Mouse (Mus musculus): ENCODE measurements around the gene Insig2. TPM values are rescaled to one million over a fixed set of nuclear protein-coding genes. Genes with fewer than 3 reads are reported as not detected.

Gene Insig2
- polyA plus RNA-seq, 1 experiment from 2014 or later = 31.8 TPM

DNA sequence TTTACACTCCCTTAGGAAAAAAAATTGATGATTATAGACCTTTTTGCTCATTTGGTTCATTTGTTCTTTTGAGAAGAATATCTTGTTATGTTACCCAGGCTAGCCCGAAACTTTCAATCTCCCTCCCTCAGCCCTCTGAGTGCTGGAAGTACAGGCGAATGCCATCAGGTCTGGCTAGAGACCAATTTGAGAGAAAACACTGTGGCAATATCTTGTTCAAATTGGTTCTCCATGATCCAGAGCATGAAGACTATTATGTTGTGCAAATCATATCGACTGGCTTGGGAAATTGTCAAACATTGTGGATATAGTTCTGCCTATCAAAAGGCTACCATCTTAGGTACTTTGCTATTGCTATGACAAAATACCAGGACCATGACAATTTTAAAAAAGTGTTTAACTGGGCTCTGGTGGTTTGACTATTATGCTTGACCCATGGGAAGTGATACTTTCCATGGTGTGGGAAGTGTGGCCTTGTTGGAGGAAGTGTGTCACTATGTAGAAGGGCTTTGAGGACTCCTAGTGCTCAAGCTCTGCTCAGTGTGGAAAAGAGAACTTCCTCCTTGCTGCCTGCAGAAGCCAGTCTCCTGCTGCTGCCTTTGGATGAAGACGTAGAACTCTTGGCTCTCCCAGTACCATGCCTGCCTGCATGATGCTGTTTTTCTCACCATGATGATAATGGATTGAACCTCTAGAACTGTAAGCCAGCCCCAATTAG lies 1.8 kb upstream of the Insig2 start:
- no peak overlapping the region for H3K27ac ChIP-seq (replicated peaks; ENCODE audit: low read depth, low read length)
- H3K4me2 ChIP-seq (ENCODE audit: low read depth, low read length) = no peak overlapping the region
- no peaks in the 10 kb centered on the region for H3K4me1 ChIP-seq (ENCODE audit: control insufficient read depth, insufficient read depth, low read length)
- no peaks in the 10 kb centered on the region for H3K36me3 ChIP-seq (ENCODE audit: control insufficient read depth, insufficient read depth, low read length)
- no peak overlapping the region for H3K9ac ChIP-seq (ENCODE audit: low read depth, low read length)
- WGBS = 97% methylated on average over 4 of the region's 4 CpGs
- ATAC-seq (ENCODE audit: low read depth) (no peak), DNase-seq (ENCODE audit: low spot score) (no peak)
- no peaks in the 10 kb centered on the region for H3K9me3 ChIP-seq (ENCODE audit: control insufficient read depth, low read length)
- H3K4me3 ChIP-seq (ENCODE audit: low read depth, low read length) = no peak overlapping the region
- no peaks in the 10 kb centered on the region for H3K27me3 ChIP-seq (replicated peaks; ENCODE audit: control insufficient read depth, insufficient read depth, low read length)

GRCm38 (mm10) chr1:121330621-121331020 lies 1.8 kb downstream of the Insig2 start:
- H3K4me3 ChIP-seq (ENCODE audit: low read depth, low read length) = no peak overlapping the region
- no peaks in the 10 kb centered on the region for H3K36me3 ChIP-seq (ENCODE audit: control insufficient read depth, insufficient read depth, low read length)
- 88% methylated on average over 2 of the region's 2 CpGs for WGBS

GRCm38 (mm10) chr1:121329391-121329790 lies 3.0 kb downstream of the Insig2 start:
- DNase-seq (ENCODE audit: low spot score) = peak; percentile 18
- 81% methylated on average over 2 of the region's 2 CpGs for WGBS
- Histone ChIP-seq H3K4me1 (ENCODE audit: control insufficient read depth, insufficient read depth, low read length) (peaks cover 19% of the 10 kb centered on the region), H3K27ac (replicated peaks; ENCODE audit: low read depth, low read length) (no peak overlapping the region), H3K9ac (ENCODE audit: low read depth, low read length) (no peak overlapping the region), H3K9me3 (ENCODE audit: control insufficient read depth, low read length) (no peaks in the 10 kb centered on the region), H3K36me3 (ENCODE audit: control insufficient read depth, insufficient read depth, low read length) (no peaks in the 10 kb centered on the region), H3K4me3 (ENCODE audit: low read depth, low read length) (no peak overlapping the region), H3K27me3 (replicated peaks; ENCODE audit: control insufficient read depth, insufficient read depth, low read length) (no peaks in the 10 kb centered on the region), H3K4me2 (ENCODE audit: low read depth, low read length) (no peak overlapping the region)
- no peak for ATAC-seq (ENCODE audit: low read depth)

More at GRCm38 (mm10) chr1:121330621-121331020, 1.8 kb downstream of the Insig2 start:
- Histone ChIP-seq H3K4me2 (ENCODE audit: low read depth, low read length) (no peak overlapping the region), H3K9me3 (ENCODE audit: control insufficient read depth, low read length) (no peaks in the 10 kb centered on the region), H3K9ac (ENCODE audit: low read depth, low read length) (no peak overlapping the region), H3K27ac (replicated peaks; ENCODE audit: low read depth, low read length) (no peak overlapping the region), H3K27me3 (replicated peaks; ENCODE audit: control insufficient read depth, insufficient read depth, low read length) (no peaks in the 10 kb centered on the region), H3K4me1 (ENCODE audit: control insufficient read depth, insufficient read depth, low read length) (peaks cover 19% of the 10 kb centered on the region)
- ATAC-seq (ENCODE audit: low read depth) = no peak
- no peak for DNase-seq (ENCODE audit: low spot score)

DNA sequence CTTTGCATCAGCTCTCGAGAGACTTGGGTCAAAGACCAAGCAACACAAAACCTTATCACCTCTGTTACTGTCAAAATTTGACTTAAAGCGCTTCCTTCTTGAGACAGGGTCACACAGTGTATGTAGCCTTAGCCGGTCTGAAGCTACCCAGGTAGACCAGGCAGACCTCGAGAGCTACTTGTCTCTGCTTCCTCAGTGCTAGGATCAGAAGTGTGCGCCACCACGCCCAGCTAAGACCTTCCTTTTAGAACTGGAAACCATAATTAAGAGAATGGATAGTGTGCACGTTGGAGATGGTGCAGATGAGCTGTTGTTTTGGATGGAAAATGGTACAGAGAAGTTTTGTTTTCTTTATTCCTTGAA lies 4.2 kb downstream of the Insig2 start:
- 5% methylated on average over 7 of the region's 7 CpGs for whole genome bisulfite sequencing
- H3K27me3 ChIP-seq (replicated peaks; ENCODE audit: control insufficient read depth, insufficient read depth, low read length) = no peaks in the 10 kb centered on the region
- peak overlapping the region; percentile 77 for H3K4me3 ChIP-seq (ENCODE audit: low read depth, low read length)
- DNase-seq (ENCODE audit: low spot score) (peak; percentile 18), ATAC-seq (ENCODE audit: low read depth) (peak; percentile 37)
- no peaks in the 10 kb centered on the region for H3K9me3 ChIP-seq (ENCODE audit: control insufficient read depth, low read length)
- H3K27ac ChIP-seq (replicated peaks; ENCODE audit: low read depth, low read length) = peak overlapping the region; percentile 87
- peak overlapping the region; percentile 79 for H3K9ac ChIP-seq (ENCODE audit: low read depth, low read length)
- peaks cover 26% of the 10 kb centered on the region for H3K4me1 ChIP-seq (ENCODE audit: control insufficient read depth, insufficient read depth, low read length)
- no peaks in the 10 kb centered on the region for H3K36me3 ChIP-seq (ENCODE audit: control insufficient read depth, insufficient read depth, low read length)
- H3K4me2 ChIP-seq (ENCODE audit: low read depth, low read length) = peak overlapping the region; percentile 75

GRCm38 (mm10) chr1:121327344-121328192 lies 4.8 kb downstream of the Insig2 start:
- Histone ChIP-seq H3K27me3 (replicated peaks; ENCODE audit: control insufficient read depth, insufficient read depth, low read length) (no peaks in the 10 kb centered on the region), H3K9me3 (ENCODE audit: control insufficient read depth, low read length) (no peaks in the 10 kb centered on the region), H3K4me1 (ENCODE audit: control insufficient read depth, insufficient read depth, low read length) (peaks cover 26% of the 10 kb centered on the region), H3K4me2 (ENCODE audit: low read depth, low read length) (peak overlapping the region; percentile 75), H3K36me3 (ENCODE audit: control insufficient read depth, insufficient read depth, low read length) (no peaks in the 10 kb centered on the region), H3K27ac (replicated peaks; ENCODE audit: low read depth, low read length) (peak overlapping the region; percentile 87), H3K9ac (ENCODE audit: low read depth, low read length) (peak overlapping the region; percentile 79), H3K4me3 (ENCODE audit: low read depth, low read length) (peak overlapping the region; percentile 77)
- ATAC-seq (ENCODE audit: low read depth) = peak; percentile 98
- WGBS = under 1% methylated on average over 44 of the region's 55 CpGs
- DNase-seq (ENCODE audit: low spot score) = peak; percentile 96

GRCm38 (mm10) chr1:121326591-121327343 lies 5.6 kb downstream of the Insig2 start:
- no peaks in the 10 kb centered on the region for H3K27me3 ChIP-seq (replicated peaks; ENCODE audit: control insufficient read depth, insufficient read depth, low read length)
- peaks cover 26% of the 10 kb centered on the region for H3K4me1 ChIP-seq (ENCODE audit: control insufficient read depth, insufficient read depth, low read length)
- ATAC-seq (ENCODE audit: low read depth) = no peak
- WGBS = 23% methylated on average over 18 of the region's 18 CpGs
- H3K36me3 ChIP-seq (ENCODE audit: control insufficient read depth, insufficient read depth, low read length) = no peaks in the 10 kb centered on the region
- H3K9me3 ChIP-seq (ENCODE audit: control insufficient read depth, low read length) = no peaks in the 10 kb centered on the region
- H3K9ac ChIP-seq (ENCODE audit: low read depth, low read length) = peak overlapping the region; percentile 79
- no peak overlapping the region; the same call in 1 of the 2 replicates for H3K27ac ChIP-seq (replicated peaks; ENCODE audit: low read depth, low read length)
- H3K4me2 ChIP-seq (ENCODE audit: low read depth, low read length) = peak overlapping the region; percentile 75
- H3K4me3 ChIP-seq (ENCODE audit: low read depth, low read length) = peak overlapping the region; percentile 77
- DNase-seq (ENCODE audit: low spot score) = no peak

DNA sequence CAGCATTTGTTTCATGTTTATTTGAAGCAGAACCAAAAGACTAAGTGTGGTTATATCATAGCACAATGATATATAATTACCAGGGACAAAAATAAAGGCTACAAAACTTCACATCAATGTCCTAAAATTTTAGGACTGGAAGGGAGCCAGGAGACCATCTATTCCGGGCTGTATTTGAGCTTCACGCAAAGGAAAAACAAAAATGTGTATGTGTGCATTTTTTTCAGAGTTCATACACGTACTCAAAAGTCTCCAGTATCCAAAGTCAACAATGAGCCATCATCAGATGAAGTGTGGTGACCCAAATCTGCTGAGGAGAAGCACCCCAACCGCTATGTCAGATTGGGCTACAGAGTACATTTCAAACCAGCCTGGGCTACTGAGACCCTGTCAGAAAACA lies 8.9 kb downstream of the Insig2 start:
- peaks cover 6% of the 10 kb centered on the region; the same call in 1 of the 2 replicates for H3K36me3 ChIP-seq (ENCODE audit: control insufficient read depth, insufficient read depth, low read length)
- DNase-seq (ENCODE audit: low spot score) (peak; percentile 53), ATAC-seq (ENCODE audit: low read depth) (no peak)
- H3K9me3 ChIP-seq (ENCODE audit: control insufficient read depth, low read length) = no peaks in the 10 kb centered on the region
- 55% methylated on average over 4 of the region's 4 CpGs for whole genome bisulfite sequencing
- peaks cover 24% of the 10 kb centered on the region for H3K4me1 ChIP-seq (ENCODE audit: control insufficient read depth, insufficient read depth, low read length)
- H3K4me3 ChIP-seq (ENCODE audit: low read depth, low read length) = no peak overlapping the region
- H3K27me3 ChIP-seq (replicated peaks; ENCODE audit: control insufficient read depth, insufficient read depth, low read length) = no peaks in the 10 kb centered on the region
- no peak overlapping the region for H3K9ac ChIP-seq (ENCODE audit: low read depth, low read length)
- H3K27ac ChIP-seq (replicated peaks; ENCODE audit: low read depth, low read length) = peak overlapping the region; percentile 40; the same call in 1 of the 2 replicates
- no peak overlapping the region for H3K4me2 ChIP-seq (ENCODE audit: low read depth, low read length)

DNA sequence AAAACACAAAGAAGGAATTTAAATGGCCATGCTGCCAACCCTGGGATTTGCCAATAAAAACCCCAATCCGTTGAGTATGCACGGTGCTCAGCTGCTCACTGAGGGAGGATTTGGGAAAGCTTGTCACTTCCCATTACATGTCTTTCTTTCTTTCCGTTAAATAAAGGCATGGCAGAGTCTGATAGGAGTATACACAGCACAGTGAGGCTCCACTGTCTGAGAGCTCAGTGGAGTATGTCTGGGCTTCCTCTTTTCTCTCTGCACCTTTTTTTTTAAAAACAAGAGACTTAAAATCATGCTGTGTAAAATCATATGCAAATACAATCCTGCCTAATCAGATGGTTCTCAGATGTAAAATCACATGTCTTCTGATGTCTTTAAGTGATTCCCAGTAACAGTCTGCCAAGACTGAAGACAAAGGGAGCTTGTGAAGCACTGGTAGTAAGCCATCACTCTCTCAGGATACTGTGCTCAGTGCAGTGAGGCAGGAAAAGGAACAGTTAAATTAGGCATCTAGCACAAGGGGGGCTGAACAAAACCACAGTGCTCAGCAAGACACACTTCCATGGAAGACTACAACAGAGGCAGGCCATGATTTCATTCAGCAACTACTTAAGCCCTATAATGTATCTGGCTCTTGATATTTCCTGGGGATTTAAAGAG lies 17.5 kb downstream of the Insig2 start:
- ATAC-seq (ENCODE audit: low read depth) (no peak), DNase-seq (ENCODE audit: low spot score) (peak; percentile 16)
- 70% methylated on average over 3 of the region's 3 CpGs for WGBS
- no peak overlapping the region for H3K4me3 ChIP-seq (ENCODE audit: low read depth, low read length)
- no peak overlapping the region for H3K4me2 ChIP-seq (ENCODE audit: low read depth, low read length)
- H3K4me1 ChIP-seq (ENCODE audit: control insufficient read depth, insufficient read depth, low read length) = peaks cover 2% of the 10 kb centered on the region; the same call in 1 of the 2 replicates
- H3K27me3 ChIP-seq (replicated peaks; ENCODE audit: control insufficient read depth, insufficient read depth, low read length) = no peaks in the 10 kb centered on the region
- no peak overlapping the region for H3K27ac ChIP-seq (replicated peaks; ENCODE audit: low read depth, low read length)
- H3K9ac ChIP-seq (ENCODE audit: low read depth, low read length) = no peak overlapping the region
- no peaks in the 10 kb centered on the region for H3K9me3 ChIP-seq (ENCODE audit: control insufficient read depth, low read length)
- H3K36me3 ChIP-seq (ENCODE audit: control insufficient read depth, insufficient read depth, low read length) = peaks cover 33% of the 10 kb centered on the region
